Mouse (Mus musculus): ENCODE results near the gene Gm36176.

Gm36176 gene

GRCm38 (mm10) chr10:77846503-77846902, at the start of gene Gm36176:
TSS of gene Gm36176 (plus strand) at chr10:77846803.
- DNase-seq: no peak

GRCm38 (mm10) chr10:77797677-77798076, 48.9 kb upstream of the Gm36176 start:
- peak; percentile 89 for DNase-seq

GRCm38 (mm10) chr10:77798164-77798920, 48.3 kb upstream of the Gm36176 start:
- peak; percentile 91 for DNase-seq

GRCm38 (mm10) chr10:77798921-77799508, 47.6 kb upstream of the Gm36176 start, which contains the start of gene Gm19668:
TSS of gene Gm19668 (minus strand) at chr10:77799133.
- peak; percentile 82 for DNase-seq

- peak; percentile 17 for DNase-seq
These were observed 42.5 kb upstream of the Gm36176 start for GRCm38 (mm10) chr10:77804095-77804494.

GRCm38 (mm10) chr10:77811743-77812142, 34.9 kb upstream of the Gm36176 start, which contains the start of gene Gm9507:
TSS of gene Gm9507 (minus strand) at chr10:77811843.
- no peak for DNase-seq

GRCm38 (mm10) chr10:77814382-77814781, 32.2 kb upstream of the Gm36176 start, which contains the start of gene Gm2696:
TSS of gene Gm2696 (plus strand) at chr10:77814682.
- peak; percentile 83 for DNase-seq

- DNase-seq: no peak
These were observed 31.1 kb upstream of the Gm36176 start for GRCm38 (mm10) chr10:77815514-77815913.

GRCm38 (mm10) chr10:77818523-77818922, 28.1 kb upstream of the Gm36176 start:
- no peak for DNase-seq

GRCm38 (mm10) chr10:77819203-77819602, 27.4 kb upstream of the Gm36176 start:
- DNase-seq: no peak

GRCm38 (mm10) chr10:77826951-77827350, 19.7 kb upstream of the Gm36176 start, which contains the start of gene Krtap10-4:
TSS of gene Krtap10-4 (minus strand) at chr10:77827095.
- peak; percentile 91 for DNase-seq

- DNase-seq: no peak
These were observed 11.0 kb upstream of the Gm36176 start, which contains the start of gene Krtap10-10 for GRCm38 (mm10) chr10:77835647-77836046. TSS of gene Krtap10-10 (plus strand) at chr10:77835947.

GRCm38 (mm10) chr10:77839006-77839405, 7.6 kb upstream of the Gm36176 start:
- no peak for DNase-seq

- DNase-seq: no peak
These were observed 358 bp downstream of the Gm36176 start for GRCm38 (mm10) chr10:77846961-77847360.

- no peak for DNase-seq
These were observed 935 bp downstream of the Gm36176 start for GRCm38 (mm10) chr10:77847538-77847937.

- DNase-seq: no peak
These were observed 6.0 kb downstream of the Gm36176 start, which contains the start of gene Gm10318 for GRCm38 (mm10) chr10:77852559-77852958. TSS of gene Gm10318 (plus strand) at chr10:77852859.

- no peak for DNase-seq
These were observed 15.1 kb downstream of the Gm36176 start, which contains the start of gene Gm3285 for GRCm38 (mm10) chr10:77861675-77862074. TSS of gene Gm3285 (plus strand) at chr10:77861975.

GRCm38 (mm10) chr10:77864067-77864761, 17.6 kb downstream of the Gm36176 start:
- peak; percentile 91 for DNase-seq

- no peak for DNase-seq
These were observed 18.1 kb downstream of the Gm36176 start for GRCm38 (mm10) chr10:77864762-77865143.

GRCm38 (mm10) chr10:77867546-77867945, 20.9 kb downstream of the Gm36176 start:
- no peak for DNase-seq

- DNase-seq: no peak
These were observed 23.0 kb downstream of the Gm36176 start for GRCm38 (mm10) chr10:77869651-77870050.

GRCm38 (mm10) chr10:77878985-77879384, 32.4 kb downstream of the Gm36176 start:
- DNase-seq: no peak

GRCm38 (mm10) chr10:77880305-77880704, 33.7 kb downstream of the Gm36176 start:
- no peak for DNase-seq

Data from heart, adult 11 months (tissue).